Mouse (Mus musculus) left cerebral cortex, postnatal 36 days (tissue): ENCODE measurements around the gene Golga5. TPM values are rescaled to one million over a fixed set of nuclear protein-coding genes. Genes with fewer than 3 reads are reported as not detected.

Experiments used
- DNase-seq, 2 experiments: peaks; one replicate each; pipeline ENCODE4 v3.0.0; 2021 to 2022; ENCODE audit warnings: low spot score in 2 of 2, mixed read lengths in 1 of 2
- intact Hi-C: fragments of 180-260 bp; cut with DNase I; formaldehyde crosslinking; loops from one replicate; pipeline ENCODE4 v1.15.1; 2025
- total RNA-seq, 2 experiments: library from RNA; stranded (reverse); gene quantifications; 2 replicates each; pipeline ENCODE4 v1.2.3; 2021

The Golga5 gene
- total RNA-seq, 2 experiments from 2014 or later: 29.1 to 29.5 TPM

DNA sequence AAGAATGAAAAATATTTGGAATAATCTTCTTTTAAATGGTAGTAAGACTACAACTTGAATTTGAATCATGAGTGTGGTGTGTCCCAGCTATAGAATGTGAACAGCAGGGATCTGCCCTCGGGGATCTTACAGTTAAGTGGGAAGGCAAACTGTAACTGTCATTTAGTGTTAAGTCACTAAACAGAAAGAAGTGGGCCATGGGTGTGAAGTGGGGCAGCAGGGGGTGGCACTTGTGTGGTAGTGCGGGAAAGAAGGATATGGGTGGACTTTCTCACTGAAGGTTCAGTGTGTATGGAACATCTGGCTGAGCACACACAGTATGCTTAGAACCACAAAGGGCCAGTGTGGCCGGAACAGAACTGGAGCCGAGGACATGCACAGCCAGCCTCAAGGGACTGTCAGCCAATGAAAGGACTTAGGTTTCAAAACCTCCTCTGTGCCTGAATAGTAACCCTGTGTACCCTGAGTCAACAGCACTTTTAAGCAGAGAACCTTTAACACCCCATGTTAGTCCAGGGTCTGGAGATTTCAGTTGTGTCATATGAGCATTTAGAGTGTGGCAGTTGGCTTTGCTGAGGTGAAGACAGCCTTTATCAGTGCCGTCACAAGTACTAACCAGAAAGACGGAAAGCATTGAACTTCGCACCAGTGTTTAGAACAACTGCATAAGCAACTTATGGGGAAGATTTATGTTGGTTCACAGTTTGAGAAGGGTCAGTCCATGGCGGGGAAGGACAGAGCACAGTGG, 33.1 kb downstream of the Golga5 start:
- no peak for DNase-seq
- intact Hi-C loops: no loop called here

DNA sequence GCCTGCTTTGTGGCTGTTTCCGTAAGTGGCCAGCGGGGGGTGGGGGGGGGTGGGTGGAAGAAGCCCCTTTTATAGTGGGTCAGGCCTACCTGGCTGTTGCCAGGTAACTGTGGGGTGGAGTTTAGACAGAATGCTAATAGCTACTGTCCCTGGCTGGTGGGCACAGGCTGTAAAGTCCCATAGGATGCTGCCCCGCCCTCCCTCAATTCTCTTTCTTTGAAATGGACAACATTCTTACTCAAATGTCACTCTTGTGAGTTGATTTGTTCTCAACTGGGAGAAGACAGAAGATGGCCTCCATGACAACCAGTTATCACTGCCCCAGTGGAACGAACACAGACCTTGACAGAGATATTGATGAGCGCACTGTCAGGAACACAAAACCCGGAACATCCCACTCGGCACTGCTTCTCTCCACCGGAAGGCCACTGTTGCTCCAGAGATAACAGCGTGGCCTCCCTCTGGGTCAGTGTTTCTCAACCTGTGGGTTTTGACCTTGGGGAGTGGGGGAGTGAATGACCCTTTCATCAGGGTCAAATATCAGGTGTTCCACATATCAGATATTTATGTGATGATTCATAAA, 36.3 kb downstream of the Golga5 start:
- no peak for DNase-seq
- intact Hi-C loops: no loop called here

DNA sequence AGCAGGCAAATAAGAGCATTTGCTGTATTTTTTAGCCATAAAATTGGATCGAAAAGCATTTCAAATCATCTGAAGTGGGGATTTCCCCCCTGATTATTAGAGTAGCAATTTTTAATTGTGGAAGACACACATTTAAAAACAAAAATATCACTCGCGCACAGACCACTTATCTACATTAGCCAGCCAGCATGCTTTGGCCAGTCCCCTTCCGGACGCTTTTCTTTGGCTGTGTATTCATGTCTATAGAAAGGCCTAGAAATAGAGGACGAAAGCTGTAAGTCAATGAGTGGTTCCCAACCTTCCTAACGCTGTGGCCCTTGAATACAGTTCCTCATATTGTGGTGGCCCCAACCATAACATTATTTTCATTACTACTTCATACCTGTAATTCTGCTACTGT, 37.0 kb downstream of the Golga5 start:
- DNase-seq: no peak
- intact Hi-C loops: no loop called here

DNA sequence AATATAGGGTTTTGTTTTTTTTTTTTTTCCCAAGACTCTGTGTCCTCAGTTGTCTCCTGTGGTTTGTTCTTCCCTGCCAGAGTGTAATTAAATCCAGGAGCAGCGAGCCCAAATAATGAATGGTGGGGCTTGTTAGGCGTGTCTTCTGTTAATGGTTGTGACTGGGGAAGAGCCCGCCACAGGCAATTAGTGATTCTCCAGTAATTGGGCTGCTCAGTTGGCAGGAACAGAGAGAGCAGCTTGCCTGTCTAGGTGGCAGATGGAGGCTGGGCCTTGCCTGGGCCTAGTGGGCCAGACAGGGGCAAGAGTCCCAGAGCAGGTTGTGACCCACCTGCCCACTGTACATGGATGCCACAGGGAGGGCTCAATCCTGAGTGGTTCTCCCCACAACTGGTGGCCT, 42.4 kb downstream of the Golga5 start:
- no peak for DNase-seq
- intact Hi-C loops: no loop called here

DNA sequence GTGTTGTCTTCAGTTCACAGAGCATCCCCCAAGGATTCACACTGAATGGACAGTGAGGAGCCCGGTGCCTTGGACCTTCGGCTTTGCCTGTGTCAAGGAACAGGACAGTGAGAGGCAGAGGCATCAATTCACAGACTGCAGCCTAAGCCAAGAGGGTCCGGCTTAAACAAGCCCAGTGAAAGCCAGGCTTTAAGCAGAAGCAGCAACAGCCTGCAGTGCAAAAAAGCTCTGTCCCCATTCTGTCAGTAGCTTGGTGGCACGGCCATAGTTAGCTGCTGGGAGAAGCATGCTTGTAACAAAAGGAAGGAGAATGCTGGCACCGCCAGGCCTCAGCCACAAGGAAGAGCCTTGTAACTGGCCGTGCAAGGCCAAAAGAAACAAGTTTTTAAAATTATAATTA, 45.2 kb downstream of the Golga5 start:
- no peak for DNase-seq
- intact Hi-C loops: no loop called here

DNA sequence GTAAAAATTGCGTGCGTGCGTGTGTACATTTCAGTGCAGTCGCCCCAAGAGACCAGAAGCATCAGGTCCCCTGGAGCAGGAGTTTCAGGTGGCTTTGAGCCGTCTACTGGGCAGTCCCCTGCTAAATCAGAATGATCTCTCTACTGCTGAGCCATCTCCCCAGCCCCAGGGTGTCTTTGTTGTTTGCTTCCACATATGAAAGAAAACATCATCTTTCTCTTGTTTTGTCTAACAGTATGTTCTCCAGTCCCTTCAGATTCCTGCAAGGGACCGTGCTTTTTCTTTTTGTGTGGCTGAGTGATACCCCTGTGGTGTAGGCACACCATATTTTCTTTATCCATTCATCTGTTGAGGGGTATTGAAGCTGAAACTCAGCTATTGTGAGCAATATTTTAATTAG, 45.8 kb downstream of the Golga5 start:
- intact Hi-C loops: no loop called here
- no peak for DNase-seq

DNA sequence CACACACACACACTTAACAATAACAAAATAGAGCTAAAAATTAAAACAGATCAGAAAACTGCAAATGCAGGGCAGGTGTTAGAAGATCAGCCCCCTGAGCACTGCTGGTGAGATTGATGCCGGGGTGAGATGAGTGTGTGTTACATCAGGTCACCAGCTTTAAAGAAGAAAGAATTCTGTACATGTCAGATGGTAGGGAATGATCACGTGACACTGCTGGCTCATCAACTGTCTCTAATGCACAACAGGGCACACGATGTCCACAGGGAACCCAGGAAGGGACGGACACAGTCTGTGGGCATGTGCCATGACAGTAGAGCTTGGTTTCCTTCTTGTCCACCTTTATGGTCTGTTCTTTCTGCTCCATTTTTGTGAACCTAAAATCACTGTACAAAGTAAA, 47.2 kb downstream of the Golga5 start:
- intact Hi-C loops: no loop called here
- no peak for DNase-seq

DNA sequence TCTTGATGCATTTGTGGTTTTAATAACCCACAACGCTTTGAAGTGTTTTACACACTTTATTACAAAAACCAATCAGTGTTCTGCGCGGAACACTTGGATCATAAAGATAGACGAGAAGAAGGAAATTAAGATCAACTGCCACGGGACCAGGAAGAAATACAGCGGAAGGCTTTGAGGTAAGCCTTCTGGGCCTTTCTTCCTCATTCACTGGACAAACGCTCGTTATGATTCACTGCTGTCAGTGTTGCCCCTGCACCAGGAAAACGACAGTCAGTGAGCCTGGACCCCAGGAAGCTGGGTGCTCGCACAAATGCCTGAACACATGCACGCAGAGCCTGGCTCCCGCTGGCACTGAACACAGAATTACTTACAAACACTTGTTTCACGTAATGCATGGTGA, 48.7 kb downstream of the Golga5 start:
- intact Hi-C loops: no loop called here
- DNase-seq: no peak

DNA sequence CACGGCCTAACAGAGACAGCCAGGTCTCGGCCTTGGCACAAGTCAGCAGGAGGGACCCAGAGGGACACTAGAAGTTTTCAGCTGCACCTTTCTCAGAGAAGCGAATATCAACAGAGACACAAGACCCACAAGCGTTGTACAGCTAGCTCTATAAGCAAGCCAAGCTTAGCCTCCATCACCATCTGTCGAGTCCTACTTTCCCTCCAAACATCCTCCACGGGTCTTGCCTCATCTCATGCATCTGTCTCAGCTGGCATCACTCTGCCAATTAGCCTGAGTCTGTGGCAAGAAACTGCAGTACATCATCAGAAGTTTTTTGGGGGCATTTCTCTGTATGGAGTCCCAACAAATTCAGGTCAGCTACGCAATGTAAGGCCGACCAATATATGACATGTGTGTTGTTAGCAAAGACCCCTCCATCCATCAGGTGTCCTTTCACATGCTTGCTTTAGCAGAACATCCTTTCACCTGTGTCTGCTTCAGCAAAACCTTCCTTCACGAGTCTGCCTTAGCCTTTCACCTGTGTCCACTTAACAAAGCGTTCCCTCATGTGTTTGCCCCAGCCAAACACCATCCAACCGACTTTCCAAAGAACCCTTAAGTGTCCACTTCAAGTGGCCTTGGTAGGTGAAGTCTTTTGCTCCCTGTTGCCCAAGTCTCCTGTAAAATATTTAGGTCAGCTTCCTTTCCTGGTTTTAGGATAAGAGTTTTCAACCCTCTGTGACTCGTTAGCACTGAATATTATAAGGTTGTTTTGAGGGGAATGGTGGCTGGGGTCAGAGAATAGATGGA, 51.2 kb downstream of the Golga5 start:
- no peak for DNase-seq
- intact Hi-C loops: no loop called here

DNA sequence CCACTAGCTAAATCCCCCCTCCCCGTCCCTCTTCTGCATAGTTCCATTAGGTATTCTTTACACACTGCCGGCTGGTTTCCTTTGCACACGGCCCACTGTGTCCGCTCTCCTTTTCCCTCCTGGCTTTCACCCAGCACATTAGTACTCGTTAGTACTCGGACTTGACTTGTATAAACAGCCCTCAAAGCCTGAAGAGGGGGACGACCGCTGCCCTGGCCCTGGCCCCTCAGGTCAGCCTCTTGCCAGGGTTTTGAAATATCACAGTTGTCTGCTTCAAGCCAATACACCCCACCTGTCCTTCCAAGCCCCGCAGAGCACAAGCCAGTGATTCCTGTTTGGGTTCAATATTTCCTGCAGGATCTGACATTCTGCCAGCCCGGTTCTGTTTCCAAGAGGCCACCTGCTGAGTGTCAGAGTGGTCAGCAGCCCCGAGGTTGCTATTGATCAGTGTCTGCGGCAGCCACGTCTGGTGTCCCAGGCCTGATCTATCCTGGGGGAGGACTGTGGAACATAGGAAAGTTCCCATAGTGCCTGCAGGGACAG, 52.9 kb downstream of the Golga5 start:
- intact Hi-C loops: no loop called here
- DNase-seq: no peak

DNA sequence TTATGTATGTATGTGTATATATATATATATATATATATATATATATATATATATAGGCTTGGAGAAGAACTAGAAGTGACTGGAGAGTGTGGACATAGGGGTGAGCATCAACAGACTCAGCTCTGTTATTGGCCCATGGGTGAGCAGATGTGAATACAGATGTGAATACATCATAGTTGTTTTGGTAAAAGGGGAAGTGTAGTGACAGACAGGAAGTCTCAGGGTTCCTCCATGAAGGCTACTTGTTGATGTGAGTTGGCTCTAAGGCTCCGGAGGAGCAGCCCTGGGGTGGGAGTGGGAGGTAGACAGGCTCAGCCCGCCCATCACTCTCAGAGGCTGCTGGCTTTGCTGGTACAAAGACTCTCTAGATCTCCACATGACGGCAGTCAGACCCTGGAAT, 55.3 kb downstream of the Golga5 start:
- intact Hi-C loops: no loop called here
- no peak for DNase-seq

DNA sequence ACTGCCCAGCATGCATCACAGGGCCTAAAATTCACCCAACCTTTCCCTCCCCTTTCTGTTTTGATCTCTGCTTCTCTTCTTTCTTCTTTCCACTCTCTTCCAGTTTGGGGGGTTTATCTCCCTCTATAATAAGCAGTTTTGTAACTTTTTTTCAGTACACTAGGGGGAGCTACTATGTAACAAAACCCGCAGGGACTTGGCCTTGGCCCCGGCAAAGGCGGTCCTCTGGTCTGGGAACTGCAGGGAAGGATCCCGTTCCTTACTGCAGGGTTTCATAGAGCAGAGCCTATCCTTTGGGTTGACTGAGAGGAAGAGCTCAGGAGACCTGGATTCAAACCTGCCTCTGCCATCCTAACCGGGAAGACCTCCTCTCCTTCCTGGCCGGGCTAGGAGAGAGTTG, 55.8 kb downstream of the Golga5 start:
- intact Hi-C loops: no loop called here

DNA sequence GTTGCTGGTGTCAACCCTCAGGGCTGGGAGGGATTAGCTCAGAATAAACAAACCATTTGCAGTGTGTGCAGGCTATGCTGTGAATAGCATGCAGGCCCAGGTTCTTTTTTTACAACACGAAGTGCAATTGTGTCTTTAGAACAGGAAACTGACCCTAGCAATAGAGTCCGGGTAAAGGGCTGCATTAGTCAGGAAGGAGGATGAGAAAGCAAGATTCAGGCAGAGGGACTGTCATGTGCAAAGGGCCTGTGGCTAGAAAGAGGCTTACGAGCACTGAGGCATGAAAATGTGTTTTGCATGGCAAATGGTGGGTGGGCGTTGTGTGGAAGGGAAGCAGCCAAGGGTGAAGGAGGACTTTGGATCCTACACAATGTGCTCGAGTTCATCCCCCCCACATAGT, 59.1 kb downstream of the Golga5 start:
- DNase-seq: no peak
- intact Hi-C loops: no loop called here

More for the DNA sequence above, 55.8 kb downstream of the Golga5 start:
- no peak for DNase-seq

DNA sequence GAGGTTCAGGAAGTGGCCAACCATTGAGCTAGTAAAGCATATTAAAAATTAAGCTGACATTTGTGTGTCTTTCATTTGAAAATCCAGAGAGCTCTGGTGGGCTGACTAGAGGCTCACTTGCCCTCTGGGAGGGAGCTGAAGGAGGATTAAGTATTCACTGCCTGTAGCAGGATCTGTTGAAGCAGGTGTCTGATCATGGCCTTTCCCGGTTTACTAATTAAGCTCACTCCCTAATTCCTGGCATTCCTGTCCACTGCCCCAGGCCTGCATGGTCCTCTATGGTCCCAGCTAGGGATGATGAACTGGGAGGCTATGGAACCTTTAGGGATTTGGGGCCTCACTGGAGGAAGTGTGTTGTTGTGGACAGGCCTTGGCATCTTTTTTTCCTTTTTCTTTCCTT, 66.9 kb downstream of the Golga5 start:
- intact Hi-C loops: no loop called here
- DNase-seq: no peak

DNA sequence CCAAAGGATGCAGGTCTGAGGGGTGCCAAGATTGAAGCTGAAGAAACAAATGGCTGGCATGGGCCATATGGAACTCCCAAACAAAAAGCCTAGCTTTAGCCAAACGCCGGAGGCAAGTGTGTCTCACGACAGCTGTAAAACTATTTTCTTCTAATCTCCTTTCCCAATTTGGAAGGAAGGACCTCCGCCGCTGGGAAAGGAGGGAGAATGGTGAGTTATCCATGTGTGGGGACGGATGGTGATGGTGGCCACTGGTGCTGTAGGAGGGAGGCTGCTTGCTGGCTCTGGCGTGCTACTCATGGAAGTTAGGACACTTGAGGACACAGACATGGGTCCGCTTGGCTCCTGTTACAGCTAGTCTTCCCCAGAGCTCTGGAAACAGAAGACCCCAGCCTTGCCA, 71.3 kb downstream of the Golga5 start:
- intact Hi-C loops: no loop called here
- DNase-seq: no peak

DNA sequence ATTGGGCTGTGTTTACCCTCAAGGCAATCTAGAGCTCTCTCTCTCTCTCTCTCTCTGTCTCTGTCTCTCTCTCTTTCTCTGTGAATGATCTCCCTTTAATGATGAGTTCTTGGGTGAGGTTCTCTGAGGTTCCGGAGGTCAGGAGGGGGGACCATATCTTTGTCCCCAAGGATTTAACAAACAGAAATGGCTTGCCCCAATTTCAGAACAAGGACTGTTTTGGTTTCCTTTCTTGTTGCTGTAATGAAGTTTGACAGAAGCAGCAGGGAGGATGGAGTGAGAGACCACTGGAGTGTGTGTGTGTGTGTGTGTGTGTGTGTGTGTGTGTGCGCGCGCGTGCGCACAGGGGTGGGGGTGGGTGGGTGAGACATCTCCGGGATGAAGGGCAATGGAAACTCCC, 72.2 kb downstream of the Golga5 start:
- intact Hi-C loops: no loop called here
- DNase-seq: no peak

DNA sequence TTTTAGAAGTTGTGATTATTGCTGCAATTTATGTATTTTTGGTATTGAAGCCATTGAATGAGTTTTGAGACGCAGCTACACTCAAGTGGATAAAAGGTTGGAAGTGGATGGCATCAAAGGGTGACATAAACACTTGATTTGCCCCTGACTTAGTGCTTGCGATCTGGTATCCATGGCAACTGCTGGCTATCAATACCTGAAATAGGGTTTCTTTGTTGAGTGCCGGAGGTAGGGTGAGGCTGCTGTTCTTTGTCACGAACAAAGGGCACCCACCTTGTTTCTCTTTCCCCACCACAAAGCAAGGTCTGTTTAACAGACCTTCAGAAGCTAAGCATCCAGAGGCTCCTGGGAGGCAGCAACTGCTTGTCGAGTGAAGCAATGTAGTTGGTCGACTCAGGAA, 76.2 kb downstream of the Golga5 start:
- DNase-seq: no peak
- intact Hi-C loops: no loop called here
